In the genomic region with DNA sequence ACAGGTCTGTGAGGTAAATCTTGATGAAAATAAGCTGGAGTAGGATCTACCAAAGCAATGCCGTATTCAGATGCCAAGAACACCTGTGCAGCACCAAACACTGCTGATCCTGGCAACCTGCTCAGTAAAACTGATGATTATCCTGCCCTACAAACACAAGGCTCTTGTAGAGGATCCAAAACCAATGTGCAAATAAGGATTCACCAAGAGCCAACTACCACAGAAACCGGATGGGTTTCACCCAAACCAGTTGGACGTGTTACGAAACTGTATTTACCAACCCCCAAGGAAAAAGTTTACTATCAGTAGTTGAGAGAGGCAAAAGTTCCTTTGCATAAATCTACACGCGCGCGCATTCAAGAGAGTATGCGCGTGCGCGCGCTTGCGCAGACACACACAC, we compare ENCODE assay signal across 29 mouse cellular contexts.
A peak's percentile ranks its signal among the peaks of the same experiment; 100 is the strongest.
DNase-seq lines count a peak whose midpoint lies in the region; ATAC-seq and TF ChIP-seq lines count a peak whose summit lies in the region.
"Had no signal": no experiment of that assay in that cellular context is flagged by ENCODE, and none has a peak within 500 bp of the region (broad histone marks: within the 10 kb centered on the region; RNA-seq: fewer than 3 reads in every experiment).

No protein-coding gene starts in this region.

- H3K27ac ChIP-seq in stomach, postnatal 0 days (replicated peaks): no peak overlapping the region
- H3K27ac ChIP-seq: embryonic facial prominence, embryonic 10.5 days; embryonic facial prominence, embryonic 13.5 days; forebrain, embryonic 10.5 days; forebrain, embryonic 13.5 days; heart, embryonic 13.5 days; hindbrain, embryonic 14.5 days; hindbrain, postnatal 0 days had no signal

- H3K9ac ChIP-seq in stomach, postnatal 0 days (ENCODE audit: low read length): no peak overlapping the region
- H3K9ac ChIP-seq: embryonic facial prominence, embryonic 13.5 days; forebrain, embryonic 13.5 days; heart, embryonic 13.5 days; hindbrain, embryonic 14.5 days had no signal

- 91% methylated on average over 14 of the region's 14 CpGs for WGBS in stomach, postnatal 0 days

- no peak for TF ChIP-seq EP300 in stomach, postnatal 0 days (optimal IDR thresholded peaks at IDR 0.05)

- H3K4me2 ChIP-seq in stomach, postnatal 0 days (replicated peaks; ENCODE audit: low read depth): no peak overlapping the region
- H3K4me2 ChIP-seq: embryonic facial prominence, embryonic 13.5 days; forebrain, embryonic 13.5 days; heart, embryonic 13.5 days; hindbrain, embryonic 14.5 days had no signal

- DNase-seq in urinary bladder, postnatal 14 days (ENCODE audit: low spot score): peak; percentile 51
- no peak for DNase-seq in urinary bladder, postnatal 10 days (ENCODE audit: low spot score)
- peak; percentile 43 for DNase-seq in fat pad, adult 2 months (ENCODE audit: extremely low read depth, low read depth, low spot score)
- peak; percentile 15 for DNase-seq in stomach, postnatal 0 days (ENCODE audit: low spot score)
- no peak for DNase-seq in gastrocnemius, postnatal 4 days (ENCODE audit: low spot score in 2 of 2)
- DNase-seq in right cerebral cortex, postnatal 36 days (ENCODE audit: low spot score in 2 of 2): no peak
- DNase-seq: adrenal gland, adult 8-10 months; adrenal gland, postnatal 25 days; cerebellum, adult 11-12 months; cerebellum, adult 8-10 months; cerebellum, postnatal 10 days; cerebellum, postnatal 36 days; embryo, embryonic 11 days; gastrocnemius, postnatal 10 days; gastrocnemius, postnatal 36 days; heart, adult 18-20 months; heart, postnatal 14 days; heart, postnatal 4 days had no signal

- no peaks in the 10 kb centered on the region for H3K4me1 ChIP-seq in stomach, postnatal 0 days (replicated peaks; ENCODE audit: control insufficient read depth, insufficient read depth)
- H3K4me1 ChIP-seq: embryonic facial prominence, embryonic 10.5 days; embryonic facial prominence, embryonic 13.5 days; forebrain, embryonic 10.5 days; forebrain, embryonic 13.5 days; heart, embryonic 13.5 days had no signal

- ATAC-seq in stomach, postnatal 0 days (ENCODE audit: low FRiP score, low TSS enrichment): no peak
- ATAC-seq: activated CD4-positive, CD25-positive, alpha-beta regulatory T cell, adult 4 months; CD4-positive, CD25-positive, alpha-beta regulatory T cell, adult 4 months; forebrain, embryonic 13.5 days; forebrain, embryonic 16.5 days; hindbrain, postnatal 0 days had no signal

- H3K4me3 ChIP-seq in stomach, postnatal 0 days (ENCODE audit: low read depth, low read length): no peak overlapping the region
- H3K4me3 ChIP-seq: embryonic facial prominence, embryonic 10.5 days; embryonic facial prominence, embryonic 13.5 days; erythroblast, embryonic 14.5 days; forebrain, embryonic 10.5 days; forebrain, embryonic 13.5 days; heart, embryonic 13.5 days had no signal

- no peak for TF ChIP-seq CTCF in stomach, postnatal 0 days (IDR thresholded peaks at IDR 0.05; ENCODE audit: low read depth)

- no peaks in the 10 kb centered on the region for H3K36me3 ChIP-seq in stomach, postnatal 0 days (ENCODE audit: control insufficient read depth, insufficient read depth, low read length)
- H3K36me3 ChIP-seq: embryonic facial prominence, embryonic 10.5 days; embryonic facial prominence, embryonic 13.5 days; forebrain, embryonic 10.5 days; heart, embryonic 13.5 days had no signal

- H3K27me3 ChIP-seq in stomach, postnatal 0 days (ENCODE audit: control insufficient read depth, insufficient read depth, low read length): no peaks in the 10 kb centered on the region
- H3K27me3 ChIP-seq: embryonic facial prominence, embryonic 13.5 days; forebrain, embryonic 13.5 days; heart, embryonic 13.5 days had no signal

- H3K9me3 ChIP-seq in stomach, postnatal 0 days (ENCODE audit: control insufficient read depth, low read length): no peaks in the 10 kb centered on the region
- H3K9me3 ChIP-seq: embryonic facial prominence, embryonic 10.5 days; embryonic facial prominence, embryonic 13.5 days; forebrain, embryonic 10.5 days; forebrain, embryonic 13.5 days; heart, embryonic 13.5 days had no signal

Comparison
In these comparisons a context has a peak if more than half of its experiments do, and no peak if none do; other contexts are left out.
1. DNase-seq: peak in urinary bladder, postnatal 14 days (single experiment), fat pad, adult 2 months (single experiment) and stomach, postnatal 0 days (single experiment); none in urinary bladder, postnatal 10 days (single experiment), gastrocnemius, postnatal 4 days (0 of 2) and right cerebral cortex, postnatal 36 days (0 of 2).